Mouse (Mus musculus) ES-E14 (cell line): ENCODE results near the gene Rhbdf1.

Source experiments
- CHD2 ChIP-seq: IDR thresholded peaks from 2 replicates; pipeline ENCODE4 v1.6.1; 2014; ENCODE audit warnings: mild to moderate bottlenecking, low read depth, low read length, inconsistent platforms
- HCFC1 ChIP-seq: IDR thresholded peaks from 2 replicates; pipeline ENCODE4 v1.6.1; 2012; ENCODE audit warnings: low read length, inconsistent platforms, borderline replicate concordance; ENCODE audit not compliant: insufficient read depth
- MAFK ChIP-seq: IDR thresholded peaks from 2 replicates; pipeline ENCODE4 v1.6.1; 2014; ENCODE audit warnings: mild to moderate bottlenecking, low read depth, low read length, inconsistent platforms; ENCODE audit not compliant: insufficient read depth
- ZC3H11A ChIP-seq: IDR thresholded peaks from 2 replicates; pipeline ENCODE4 v1.6.1; 2012; ENCODE audit warnings: low read depth, mild to moderate bottlenecking, inconsistent platforms, low read length, borderline replicate concordance
- ZNF384 ChIP-seq: IDR thresholded peaks from 2 replicates; pipeline ENCODE4 v1.6.1; 2012; ENCODE audit warnings: low read depth, low read length, inconsistent platforms

DNA sequence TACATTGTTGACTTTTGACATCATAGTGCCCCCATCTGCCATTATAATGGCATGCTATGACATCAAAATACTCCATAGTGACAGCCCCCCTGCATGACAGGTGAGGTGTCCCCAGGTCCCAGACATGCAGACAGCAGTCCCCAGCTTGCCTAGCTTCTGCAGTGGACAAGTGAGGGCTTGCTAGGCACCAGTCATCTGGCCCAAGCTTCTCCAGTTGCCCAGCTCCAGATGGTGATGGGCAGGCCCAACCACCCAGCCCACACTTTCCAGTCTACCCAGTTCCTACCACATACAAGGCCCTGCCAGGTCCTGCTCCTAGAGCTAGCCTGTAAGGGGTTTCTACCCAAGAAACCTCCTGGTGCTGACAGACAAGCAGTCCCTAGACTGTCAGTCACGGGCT is 43.6 kb downstream of the Rhbdf1 start:
- no peak for TF ChIP-seq ZC3H11A
- TF ChIP-seq ZNF384: no peak
- no peak for TF ChIP-seq HCFC1
- no peak for TF ChIP-seq CHD2
- no peak for TF ChIP-seq MAFK
